Mouse (Mus musculus): Measurements from ENCODE around the gene Pls1.

GRCm38 (mm10) chr9:95815015-95815673 lies 30.0 kb downstream of the Pls1 start:
- no peak for TF ChIP-seq CTCF (IDR thresholded peaks at IDR 0.05; ENCODE audit: low read depth)
- TF ChIP-seq EP300 (IDR thresholded peaks at IDR 0.05; ENCODE audit: low read depth) = no peak
